Mouse (Mus musculus): ENCODE measurements around the gene Zfp112.
A peak's percentile ranks its signal among the peaks of the same experiment; 100 is the strongest.
"Not testable (repeated sequence)": the region's sequence is repeated elsewhere in the genome, so short reads cannot be mapped to it uniquely, and the experiment has no call there.

Gene Zfp112

DNA sequence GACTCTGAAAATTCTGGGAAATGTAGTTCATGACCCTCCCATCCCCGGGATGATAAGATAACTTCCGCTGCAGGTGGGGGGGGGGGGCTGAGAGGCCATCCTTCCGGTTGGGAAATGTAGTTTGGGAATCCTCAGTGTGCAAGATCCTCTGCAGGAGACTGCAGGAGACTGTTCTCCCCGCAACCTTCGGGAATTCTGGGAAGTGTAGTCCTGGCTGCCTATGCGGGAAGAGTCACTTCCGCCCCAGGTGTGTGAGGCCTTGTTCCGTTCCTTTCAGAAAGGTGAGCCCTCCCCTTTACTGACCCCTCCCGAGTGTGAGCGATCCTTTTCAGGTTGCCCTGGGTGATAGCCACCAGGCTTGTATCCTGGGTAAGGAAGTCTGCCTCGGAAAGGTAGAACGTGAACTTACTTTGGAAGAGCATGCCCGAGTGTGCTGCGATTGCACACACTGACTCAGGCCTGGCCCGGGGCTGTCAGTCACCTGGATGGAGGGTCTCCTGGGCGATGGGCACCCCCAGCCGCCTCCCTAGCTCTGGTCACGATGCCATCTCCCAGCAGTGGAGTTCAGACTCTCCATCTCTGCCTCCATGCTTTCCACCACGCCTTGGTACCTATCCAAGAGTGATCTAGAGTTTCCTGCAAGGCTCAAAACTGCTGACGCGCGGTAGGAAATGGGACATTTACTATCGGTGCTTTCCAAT is at the start of gene Zfp112:
Gene Zfp112, plus strand, starts transcription at position 159 of the 701 bp plus-strand sequence.
- DNase-seq (ENCODE audit: low read depth) = peak; percentile 54

DNA sequence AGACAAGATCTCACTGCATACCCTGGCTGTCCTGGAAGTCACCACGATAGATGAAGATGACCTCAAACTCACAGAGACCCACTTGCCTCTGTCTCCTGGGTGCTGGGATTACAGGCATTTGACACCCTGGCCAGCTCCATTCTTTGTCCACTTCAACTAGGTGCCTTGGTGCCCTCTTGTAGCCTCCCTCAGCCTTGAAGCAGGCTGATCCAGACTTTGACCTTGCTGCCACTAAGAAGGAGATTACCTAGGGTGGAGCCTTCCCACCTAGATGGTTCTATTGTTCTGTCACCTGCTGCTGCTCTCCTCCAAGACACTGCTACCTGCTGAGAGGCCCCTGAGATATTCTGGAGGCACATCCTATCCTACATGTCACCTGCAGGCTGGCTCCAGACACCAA is 37.7 kb upstream of the Zfp112 start:
- DNase-seq (ENCODE audit: low read depth) = not testable (repeated sequence)

DNA sequence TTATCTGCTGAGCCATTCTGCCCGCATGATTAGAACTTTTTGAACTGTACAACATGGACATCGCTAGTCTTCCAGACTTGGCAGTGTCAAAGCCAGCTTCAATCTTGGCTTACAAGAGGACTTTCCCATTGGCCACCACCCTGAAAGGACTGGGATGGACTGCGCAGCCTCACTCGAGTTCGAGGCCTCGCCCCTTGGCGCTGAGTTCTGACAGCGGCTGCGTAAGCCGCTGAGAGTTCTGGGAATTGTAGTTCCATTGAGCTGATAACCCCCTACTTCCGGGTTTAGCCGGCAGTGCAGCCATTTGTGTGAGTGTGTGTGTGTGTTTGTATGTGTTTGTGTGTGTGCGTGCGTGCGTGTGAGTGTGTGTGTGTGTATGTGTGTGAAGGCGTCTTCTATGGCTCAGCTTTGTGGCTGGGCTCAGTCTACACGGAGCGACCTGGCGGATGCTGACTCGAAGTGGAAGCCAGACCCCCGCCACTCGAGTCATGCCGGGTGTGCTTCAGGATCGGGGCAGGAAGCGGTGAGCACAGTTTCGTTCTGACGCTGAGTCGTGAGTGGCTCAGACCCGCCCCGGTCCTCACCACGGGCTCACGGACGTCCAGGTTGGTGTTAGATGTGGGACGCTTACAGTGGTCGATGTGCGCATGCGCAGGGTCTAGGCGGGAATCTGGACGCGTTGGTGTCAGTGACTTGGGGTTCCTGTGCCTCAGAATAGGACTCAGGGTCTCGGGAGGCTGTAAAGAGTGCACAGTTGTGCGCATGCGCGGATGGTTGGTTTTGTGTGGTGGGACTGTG is 30.3 kb upstream of the Zfp112 start, which contains the start of gene Zfp180:
Gene Zfp180, plus strand, starts transcription at position 291 of the 798 bp plus-strand sequence.
- peak; percentile 99 for DNase-seq (ENCODE audit: low read depth)

DNA sequence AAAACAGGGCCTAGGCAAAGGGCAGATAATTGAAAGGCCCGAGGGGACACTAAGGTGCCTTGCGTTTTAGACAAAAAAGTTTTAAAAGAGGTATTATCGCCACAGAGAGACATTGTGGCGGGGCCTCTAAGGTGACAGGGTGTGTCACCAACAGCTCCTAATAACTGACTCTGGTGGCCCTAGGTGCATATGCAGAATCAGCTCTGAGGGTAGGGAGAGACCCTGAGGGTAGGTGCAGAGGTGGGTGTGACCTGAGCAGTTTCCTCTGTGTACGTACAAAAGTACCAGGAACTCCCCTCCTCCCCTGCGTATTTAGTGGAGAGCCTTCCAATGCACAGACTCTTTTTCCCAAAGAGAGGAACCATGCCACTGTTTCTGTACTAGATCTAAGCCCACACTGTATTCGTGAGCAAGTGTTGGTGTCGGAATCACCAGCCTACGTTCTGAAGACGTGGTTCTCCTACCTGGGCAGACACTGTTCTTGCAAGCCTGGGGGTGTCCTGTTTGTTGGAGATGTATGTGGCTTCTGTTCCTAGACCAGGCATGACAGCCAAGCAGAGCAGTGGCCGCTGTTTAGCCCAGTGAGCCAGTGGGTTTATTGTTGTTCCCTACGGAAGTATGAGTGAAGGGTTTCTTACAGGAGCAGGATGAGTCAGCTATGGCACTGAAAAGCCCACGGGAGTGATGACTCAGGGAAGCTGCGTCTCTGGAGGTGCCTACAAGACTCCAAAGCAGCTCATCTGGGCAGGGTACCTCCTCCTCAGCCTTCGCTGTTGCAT is 29.5 kb upstream of the Zfp112 start:
- DNase-seq (ENCODE audit: low read depth) = peak; percentile 9

DNA sequence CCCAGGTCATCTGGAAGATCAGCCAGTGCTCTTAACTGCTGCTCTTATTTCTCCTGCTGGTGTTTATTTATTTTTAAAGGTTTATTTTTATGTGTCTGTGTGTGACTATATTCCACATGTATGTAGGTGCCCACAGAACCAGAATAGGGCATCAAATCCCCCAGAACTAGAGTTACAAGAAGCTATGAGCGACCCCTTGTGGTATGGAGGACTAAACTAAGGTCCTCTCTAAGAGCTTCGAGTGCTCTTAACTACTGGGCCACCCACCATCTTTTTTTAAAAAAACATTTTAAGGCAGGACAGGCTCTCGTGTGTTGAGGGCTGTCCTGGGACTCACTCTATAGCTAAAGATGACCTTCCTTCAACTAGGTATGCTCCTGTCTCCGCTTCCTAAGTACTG is 25.2 kb upstream of the Zfp112 start:
- no peak for DNase-seq (ENCODE audit: low read depth)

DNA sequence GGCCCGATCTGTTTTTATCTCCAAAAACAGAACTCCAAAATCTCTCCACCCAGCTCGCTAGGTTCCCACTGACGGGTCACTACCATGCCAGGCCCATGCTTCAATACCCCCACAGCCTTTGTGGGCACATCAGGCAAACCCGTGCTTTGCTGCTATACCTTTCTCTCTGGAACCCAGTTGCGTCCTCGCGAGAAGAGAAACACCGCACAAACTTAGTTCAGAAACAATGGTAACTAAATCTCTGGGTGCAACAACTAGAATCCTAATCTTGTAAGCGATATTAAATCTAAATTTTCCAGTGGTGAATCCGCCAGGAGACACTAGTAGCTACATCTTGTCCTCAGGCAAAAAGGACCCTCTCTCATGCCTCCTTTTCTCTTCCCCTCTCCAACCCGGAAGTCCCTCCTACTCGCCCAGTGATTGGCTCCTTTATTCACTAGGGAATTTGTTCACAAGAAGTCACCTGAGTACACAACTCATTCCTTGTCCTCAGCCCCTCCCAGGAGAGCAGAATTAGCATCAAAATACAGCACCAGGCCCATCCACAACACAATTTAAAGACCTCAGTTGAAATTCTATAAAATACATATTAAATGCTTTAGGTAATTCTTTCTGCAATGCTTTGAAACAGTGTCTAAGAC is 24.5 kb upstream of the Zfp112 start:
- no peak for DNase-seq (ENCODE audit: low read depth)

DNA sequence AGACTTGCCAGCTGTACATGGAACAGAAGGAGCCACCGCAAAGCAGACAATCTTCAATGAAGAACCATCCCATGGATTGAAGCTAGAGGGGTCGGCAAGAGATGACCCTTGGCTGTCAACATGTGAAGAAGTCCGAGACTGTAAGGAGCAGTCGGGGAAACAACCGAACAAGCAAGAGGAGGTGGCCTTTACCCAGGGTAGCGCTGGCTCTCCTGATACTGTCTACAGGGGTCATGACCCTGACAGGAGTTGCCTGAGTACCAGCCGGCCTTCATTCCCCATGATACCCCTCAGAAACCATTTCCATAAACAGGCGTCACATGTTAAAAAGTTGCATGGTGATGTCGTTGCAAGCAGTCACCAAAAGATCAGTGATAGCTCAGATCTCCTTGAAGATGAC is 7.7 kb upstream of the Zfp112 start:
- DNase-seq (ENCODE audit: low read depth) = no peak

DNA sequence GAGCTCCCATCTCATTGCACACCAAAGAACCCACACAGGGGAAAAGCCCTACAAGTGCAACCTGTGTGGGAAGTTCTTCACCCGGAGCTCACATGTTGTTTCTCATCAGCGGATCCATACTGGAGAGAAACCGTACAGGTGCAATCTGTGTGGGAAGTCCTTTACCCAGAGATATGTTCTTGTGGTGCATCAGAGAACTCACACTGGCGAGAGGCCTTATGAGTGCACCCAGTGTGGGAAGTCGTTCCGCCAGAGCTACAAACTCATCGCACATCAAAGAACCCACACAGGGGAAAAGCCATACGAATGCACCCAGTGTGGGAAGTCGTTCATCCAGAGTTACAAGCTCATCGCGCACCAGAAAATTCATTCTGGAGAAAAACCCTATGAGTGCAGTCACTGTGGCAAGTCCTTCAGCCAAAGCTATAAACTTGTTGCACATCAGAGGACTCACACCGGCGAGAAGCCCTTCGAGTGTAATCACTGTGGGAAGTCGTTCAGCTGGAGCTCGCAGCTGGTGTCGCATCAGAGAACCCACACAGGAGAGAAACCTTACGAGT is 6.9 kb upstream of the Zfp112 start:
- no peak for DNase-seq (ENCODE audit: low read depth)

DNA sequence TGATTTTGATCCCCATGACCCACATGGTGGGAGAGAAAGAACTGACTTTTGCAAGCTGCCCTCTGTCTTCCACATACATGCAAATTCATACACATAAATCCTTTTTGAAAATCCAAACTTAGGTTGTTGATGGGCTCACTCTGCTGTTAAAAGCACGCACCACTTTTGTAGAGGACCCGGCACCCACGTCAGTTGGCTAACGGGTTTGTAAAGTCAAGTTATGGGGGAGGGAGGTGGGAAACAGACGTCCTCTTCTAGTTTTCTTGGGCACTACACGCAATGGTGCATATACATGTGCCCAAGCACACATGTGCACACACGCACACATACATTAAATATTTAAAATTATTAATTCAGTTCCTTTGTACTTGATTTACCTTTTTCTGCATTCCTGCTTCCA is 1.3 kb upstream of the Zfp112 start:
- DNase-seq (ENCODE audit: low read depth) = no peak

DNA sequence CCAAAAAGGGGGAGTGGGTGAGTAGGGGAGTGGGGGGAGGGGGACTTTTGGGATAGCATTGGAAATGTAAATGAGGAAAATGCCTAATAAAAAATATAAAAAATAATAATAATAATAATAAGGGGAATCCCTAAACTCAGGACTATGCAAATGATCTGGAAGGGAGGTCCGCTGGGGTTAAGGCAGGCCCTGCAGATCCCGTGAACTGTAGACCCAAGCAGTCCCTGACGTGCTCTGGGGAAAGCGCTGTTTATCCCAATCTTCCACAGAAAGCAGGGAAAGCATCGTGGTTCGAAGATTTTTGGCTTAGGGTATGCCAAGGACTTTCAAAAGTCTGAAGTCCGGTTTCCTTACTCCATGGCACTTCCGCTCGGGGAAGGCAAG is 350 bp upstream of the Zfp112 start:
- DNase-seq (ENCODE audit: low read depth) = no peak

DNA sequence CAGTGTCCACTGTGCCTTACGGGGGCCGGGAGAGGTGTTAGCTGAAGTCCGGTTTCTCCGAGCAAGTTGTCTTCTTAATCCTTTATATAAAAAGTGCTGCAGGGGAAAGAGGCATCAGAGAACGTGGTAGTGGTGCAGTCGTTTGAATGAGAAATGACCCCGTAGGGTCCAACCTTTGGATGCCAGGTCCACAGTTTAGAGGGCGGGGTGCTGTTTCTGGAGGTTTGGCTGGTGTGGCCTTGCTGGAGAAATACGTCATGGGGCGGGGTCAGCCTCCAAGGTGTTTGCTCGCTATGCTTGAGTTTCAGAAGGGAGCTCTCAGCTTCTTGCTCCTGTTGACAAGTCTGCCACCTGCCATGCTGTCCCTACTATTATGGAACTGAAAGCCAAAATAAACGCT is 887 bp downstream of the Zfp112 start:
- DNase-seq (ENCODE audit: low read depth) = no peak

DNA sequence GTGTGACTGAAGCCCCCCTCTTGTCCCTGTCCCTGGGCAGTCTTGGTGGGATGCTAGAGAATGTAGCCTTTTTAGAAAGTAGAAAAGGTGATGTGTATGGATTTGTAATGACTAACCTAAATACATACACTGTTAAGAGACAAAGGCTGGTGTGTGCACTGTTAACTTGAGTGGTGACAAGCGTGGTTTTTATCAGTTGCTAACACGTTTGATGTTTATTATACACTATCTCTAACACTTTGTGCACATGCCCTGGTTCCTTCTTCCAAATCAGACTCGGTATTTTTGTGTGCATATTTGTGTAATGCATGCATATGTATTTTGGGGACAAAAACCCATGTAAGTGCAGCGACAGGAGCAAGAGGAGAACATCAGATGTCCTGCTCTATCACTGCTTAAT is 4.5 kb downstream of the Zfp112 start:
- DNase-seq (ENCODE audit: low read depth) = no peak

DNA sequence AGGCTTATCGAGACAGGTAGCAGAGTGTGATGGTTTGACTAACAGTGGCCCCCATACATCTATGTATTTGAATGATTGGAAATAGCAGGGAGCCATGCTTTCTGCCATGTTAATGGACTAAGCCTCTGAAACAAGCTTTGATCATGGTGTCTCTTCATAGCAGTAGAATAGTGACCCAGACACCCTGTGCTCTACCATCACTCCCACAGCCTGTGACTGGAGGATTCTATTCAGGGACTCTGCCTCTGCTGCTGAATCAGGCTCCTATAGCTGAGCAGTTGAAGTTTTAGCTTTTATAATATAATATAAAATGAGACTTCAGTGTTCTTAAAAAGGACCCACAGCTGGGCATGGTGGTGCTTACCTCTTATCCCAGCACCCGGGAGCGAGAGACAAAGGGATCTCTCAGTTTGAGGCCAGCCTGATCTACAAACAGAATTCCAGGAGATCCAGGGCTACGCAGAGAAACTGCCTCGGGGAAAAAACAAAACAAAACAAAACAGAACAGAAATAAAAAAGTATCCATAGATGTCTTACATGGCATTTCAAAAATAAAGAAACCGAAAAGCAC is 21.4 kb downstream of the Zfp112 start:
- no peak for DNase-seq (ENCODE audit: low read depth)

DNA sequence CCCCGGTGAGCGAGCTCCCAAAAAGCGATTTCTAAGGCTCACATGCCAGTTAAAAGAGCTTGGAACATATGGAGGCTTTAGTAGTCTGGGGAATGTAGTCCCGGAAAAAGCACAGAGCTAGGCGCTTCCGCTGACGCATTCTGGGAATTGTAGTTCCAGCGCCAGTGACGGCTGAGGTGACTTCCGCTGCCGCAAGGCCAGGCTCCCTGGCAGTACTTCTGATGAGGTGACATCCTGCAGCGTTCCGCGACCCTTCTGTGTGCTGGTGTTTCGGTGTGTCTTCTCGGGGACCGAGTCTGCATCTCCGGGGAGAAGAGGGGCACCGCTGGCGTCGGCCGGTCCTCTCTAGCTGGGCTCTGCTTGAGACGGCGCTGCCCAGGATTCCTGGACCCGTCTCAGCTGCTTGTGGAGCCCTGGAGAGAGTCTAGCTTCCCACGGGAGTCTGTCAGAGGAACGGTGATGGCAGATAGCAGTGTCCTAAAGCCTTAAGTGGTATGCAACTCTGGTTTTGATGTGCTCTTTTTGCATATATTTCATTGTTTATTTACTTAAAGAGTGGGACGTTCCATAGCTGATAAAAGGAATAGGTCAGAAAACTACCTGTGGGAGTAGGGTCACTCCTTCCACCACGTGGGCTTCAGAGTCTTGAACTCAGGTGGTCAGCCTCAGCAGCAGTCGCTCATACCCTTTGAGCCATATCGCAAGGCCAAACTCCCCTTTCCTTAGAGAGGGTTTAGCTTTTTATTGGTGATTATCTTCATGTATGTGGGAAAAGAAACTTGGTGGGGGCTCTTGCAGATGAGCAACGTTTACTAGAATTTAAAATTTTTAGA is 22.1 kb downstream of the Zfp112 start, which contains the start of gene Zfp235:
Gene Zfp235, plus strand, starts transcription at position 174 of the 833 bp plus-strand sequence.
- DNase-seq (ENCODE audit: low read depth) = peak; percentile 78

DNA sequence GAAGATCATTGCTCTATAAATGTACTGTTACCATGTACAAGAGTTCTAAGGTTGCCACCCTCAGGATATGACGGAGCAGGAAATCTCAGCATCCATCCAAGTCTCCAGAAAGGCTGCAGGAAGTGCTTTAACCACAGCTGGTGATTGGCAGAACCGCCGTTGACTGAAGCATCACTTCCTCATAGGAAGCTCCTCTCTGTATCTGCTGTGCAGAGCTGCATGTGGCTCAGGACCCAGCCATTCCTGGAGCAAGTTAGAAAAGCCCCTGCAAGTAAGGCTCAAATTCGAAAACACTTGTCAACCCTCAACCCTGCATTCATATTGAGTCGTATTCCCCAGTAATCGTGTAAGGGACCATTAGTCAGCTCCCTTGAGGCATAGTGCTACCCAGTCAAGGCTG is 30.5 kb downstream of the Zfp112 start:
- DNase-seq (ENCODE audit: low read depth) = no peak

DNA sequence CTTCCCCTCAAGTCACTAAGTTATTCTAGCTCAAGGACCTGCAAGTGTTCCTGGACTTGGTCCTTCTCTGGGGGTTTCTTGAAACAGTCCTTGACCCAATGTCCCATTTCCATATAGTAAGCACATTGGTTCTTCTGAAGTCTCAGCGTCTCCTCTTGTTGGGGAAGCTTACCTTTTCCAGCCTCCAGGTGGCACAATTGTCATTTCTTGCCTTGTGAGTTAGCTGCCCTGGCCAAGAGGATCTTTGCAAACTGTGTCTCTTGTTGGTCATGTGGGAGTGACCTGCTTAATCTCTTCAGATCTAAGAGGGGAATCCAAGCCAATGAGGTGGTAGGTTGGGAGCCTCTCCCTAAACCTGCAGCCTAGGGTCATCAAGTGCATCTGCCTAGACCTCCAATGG is 41.2 kb downstream of the Zfp112 start:
- no peak for DNase-seq (ENCODE audit: low read depth)

DNA sequence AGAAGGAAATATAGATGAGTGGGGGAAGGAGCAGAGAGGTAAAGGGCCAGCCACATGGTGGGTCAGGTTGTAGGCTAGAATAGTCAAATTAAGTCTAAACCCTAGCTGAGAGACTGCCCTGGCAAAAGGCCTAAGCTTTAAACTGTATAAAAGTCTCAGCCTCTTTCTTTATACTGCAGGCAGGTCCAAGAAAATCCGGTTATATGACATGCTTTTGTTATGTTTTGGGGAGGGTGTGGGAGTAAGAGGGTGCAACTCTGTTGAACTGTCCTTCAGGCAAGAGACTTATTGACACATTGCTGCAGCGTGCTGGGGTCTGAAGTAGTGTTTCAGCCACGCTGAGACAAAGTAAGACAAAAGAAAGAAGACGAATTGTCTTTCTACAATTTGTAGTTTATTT is 60.1 kb downstream of the Zfp112 start:
- DNase-seq (ENCODE audit: low read depth) = no peak

DNA sequence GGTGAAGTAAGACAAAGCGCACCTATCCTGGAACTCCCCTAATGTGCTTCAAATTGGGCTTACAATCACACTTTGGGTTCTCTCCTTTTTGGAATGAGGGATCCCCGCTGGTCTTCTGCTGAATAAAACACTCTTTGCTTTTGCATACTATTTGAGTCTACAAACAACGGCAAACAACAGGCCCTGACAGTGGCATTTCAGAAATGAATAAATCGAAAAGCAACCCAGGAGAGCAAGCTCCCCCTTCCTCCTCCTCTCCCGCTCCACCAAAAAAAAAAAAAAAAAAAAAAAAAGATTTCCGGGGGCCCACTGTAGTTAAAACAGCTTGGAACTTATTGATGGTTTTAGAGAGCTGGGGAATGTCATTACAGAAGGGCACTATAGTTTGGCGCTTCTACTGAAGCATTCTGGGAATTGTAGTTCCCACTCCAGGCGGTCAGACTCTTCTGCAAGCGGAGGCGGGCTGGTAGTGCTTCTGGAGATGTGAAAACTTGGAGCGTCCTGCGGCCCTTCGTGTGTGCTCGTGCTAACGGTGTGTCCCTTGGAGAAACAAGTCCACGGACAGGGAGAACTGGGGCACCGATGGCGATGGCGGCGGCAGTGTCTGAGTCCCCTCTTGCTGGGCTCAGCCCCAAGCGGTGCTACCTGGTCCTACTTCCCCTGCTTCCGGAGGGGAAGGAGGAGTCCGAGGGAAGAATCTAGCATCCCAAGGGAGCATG is 62.7 kb downstream of the Zfp112 start, which contains the start of gene Zfp114:
Gene Zfp114, plus strand, starts transcription at position 443 of the 719 bp plus-strand sequence.
- peak; percentile 45 for DNase-seq (ENCODE audit: low read depth)

DNA sequence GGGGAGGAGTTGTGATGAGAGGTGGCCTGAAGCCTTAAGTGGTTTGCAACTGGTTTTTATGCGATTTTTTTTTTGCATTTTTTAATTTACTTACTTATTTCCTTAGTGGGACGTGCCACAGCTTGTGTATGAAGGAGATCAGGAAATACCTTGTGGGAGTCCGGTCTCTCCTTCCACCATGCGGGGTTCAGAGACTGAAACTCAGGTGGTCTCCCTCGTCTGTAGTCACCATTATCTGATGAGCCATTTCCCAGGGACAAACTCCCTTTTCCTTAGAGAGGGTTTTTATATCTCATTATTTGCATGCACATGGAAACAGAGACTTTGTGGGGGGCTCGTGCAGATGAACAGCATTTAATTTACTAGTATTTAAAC is 63.2 kb downstream of the Zfp112 start:
- DNase-seq (ENCODE audit: low read depth) = no peak
